Mouse (Mus musculus): ENCODE measurements around the gene Rbm47. TPM values are rescaled to one million over a fixed set of nuclear protein-coding genes. Genes with fewer than 3 reads are reported as not detected.

Rbm47 gene
- total RNA-seq, 4 experiments from 2014 or later: 0.27 to 1.8 (median 0.63) TPM

DNA sequence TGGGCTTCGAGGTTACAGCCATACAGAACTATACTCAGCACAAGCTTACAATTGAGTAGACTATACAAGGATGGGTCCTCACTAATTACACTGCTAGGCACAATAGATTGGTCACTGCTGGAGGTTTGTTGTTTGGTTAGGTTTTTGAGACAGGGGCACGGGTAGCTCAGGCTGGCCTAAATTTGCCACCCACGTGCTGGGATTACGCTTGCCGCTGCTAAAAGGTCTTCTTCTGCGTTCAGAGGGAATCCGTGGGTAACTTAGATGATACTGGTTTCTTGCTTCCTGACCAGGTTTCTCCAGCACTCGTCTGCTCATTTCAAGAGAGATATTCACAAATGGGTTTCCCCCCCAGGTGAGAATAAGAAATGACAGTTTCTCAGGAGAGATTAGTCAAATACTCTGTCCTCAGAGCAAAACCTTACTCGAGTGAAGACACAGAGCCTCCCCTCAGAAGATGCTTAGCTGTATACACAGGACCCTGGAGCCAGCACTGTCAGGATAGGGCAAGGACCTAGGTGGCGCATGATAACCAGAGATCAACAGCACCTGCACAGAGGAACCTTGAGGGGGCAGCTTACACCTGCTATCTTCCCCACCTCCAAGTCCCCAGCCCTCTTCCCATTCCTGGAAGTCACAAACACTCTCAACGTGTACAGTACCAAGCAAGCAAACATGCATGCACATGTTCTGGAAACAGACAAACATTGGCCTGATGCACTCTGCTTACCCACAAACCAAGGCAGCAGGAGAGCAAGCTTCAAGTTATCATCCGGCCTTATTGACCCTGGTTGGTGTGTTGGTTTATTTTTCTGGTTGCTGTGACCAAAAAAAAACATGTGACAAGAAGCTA lies 104.6 kb downstream of the Rbm47 start:
- no peak for DNase-seq (ENCODE audit: low spot score in 2 of 2)

DNA sequence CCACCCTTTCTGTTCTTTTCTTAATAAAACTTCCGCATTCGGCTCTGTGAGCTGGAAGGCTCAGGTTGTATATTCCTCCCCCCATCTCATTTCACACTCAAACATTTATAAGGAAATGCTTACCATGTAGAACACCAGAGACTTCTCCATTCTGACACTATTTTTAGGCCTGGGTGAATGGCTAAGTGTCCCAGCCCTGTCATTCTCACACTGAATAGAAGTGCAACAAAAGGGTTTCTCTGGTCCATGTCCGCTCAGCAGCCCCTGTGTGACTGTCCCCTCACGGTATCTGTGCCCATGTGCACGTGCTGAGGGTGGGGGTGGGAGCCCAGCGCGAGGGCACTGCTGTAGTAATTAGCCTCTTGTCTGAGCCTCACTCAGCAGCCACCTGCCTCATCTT lies 105.7 kb downstream of the Rbm47 start:
- DNase-seq (ENCODE audit: low spot score in 2 of 2): no peak

DNA sequence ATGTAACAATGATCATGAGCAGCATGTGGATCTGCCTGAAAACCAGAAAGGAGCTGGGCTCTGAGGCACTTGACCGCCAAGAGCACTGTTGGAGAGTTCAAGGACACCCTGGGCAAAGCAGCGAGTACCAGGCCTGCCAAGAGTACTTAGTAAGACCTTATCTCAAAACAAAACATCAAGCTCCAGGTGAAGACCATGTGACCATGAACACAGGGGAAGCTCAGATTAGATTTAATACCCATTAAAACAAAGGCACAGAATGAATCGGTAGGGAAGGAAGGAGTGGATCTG lies 110.0 kb downstream of the Rbm47 start:
- DNase-seq (ENCODE audit: low spot score in 2 of 2): no peak

DNA sequence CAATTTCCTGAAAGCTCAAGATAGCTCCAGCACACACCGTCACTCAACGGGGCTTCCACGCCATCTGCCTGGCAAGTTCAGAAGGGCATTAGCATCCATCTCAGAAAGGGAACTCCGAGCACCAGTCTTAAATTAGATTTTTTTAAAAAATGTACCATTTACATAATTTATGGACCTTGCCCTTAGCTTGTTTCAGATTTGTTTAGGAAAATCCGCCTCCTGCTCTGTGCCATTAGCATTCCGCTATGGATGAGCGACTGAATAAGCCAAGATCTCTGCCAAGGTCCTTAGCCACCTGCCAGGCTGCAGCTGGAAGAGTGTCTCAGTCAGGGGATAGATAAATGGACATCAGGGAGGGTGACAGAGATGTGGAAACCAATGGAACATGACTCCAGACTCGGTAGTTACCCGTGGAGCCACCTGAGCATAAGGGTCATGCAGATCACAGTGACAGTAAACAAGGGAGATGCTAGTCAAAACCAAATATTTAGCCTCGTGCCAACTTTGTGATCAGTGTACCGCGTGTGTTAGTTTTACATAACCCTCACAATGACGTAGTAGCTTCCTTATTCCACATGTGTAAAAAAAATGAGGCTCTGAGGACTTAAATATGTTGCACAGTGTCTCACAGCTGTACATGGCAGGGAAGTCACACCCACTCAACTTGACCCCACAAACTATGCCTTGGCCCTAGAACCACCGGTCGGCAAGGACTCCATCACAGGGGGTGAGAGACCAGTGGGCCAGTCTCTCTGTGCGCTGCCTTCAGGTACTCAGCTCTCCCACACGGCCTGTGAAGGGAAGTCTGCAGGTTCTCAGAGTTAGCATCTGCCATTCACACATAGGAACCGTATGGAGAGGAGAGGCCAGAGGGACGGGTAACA lies 110.6 kb downstream of the Rbm47 start:
- no peak for DNase-seq (ENCODE audit: low spot score in 2 of 2)

DNA sequence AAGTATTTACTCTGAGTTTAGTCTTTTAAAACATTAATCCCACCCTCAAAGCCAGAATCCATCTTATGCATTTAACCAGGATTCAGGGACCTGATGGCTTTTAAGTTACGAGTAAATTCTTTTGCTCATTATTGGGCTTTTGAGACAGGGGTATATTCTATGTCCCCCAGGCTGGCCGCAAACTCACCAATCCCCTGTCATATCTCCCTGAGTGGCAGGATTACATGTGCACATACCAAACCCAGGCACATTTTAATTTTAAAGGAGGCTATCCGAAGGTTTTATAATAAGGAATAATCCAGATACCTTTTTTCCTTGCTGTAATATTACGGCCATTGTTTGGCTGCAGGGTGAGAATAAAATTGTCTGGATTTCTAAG lies 111.3 kb downstream of the Rbm47 start:
- no peak for DNase-seq (ENCODE audit: low spot score in 2 of 2)

DNA sequence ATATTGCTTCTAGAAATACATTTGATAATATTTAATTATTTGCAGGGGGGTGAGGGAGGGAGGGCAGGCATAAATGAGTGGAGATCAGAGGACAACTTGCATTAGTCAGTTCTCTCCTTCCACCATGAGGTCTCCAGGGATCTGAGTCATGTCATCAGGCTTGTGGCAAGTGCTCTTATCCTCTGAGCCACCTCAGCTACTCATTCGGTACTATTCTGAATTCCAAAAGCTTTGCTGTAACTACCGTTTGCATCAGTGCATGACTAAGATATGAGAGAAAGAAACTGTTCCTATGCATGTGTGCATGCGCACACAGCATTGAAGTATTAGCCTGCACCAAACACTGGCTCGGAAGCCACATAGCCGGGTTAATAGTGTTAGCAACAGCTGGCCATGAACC lies 114.1 kb downstream of the Rbm47 start:
- no peak for DNase-seq (ENCODE audit: low spot score in 2 of 2)

DNA sequence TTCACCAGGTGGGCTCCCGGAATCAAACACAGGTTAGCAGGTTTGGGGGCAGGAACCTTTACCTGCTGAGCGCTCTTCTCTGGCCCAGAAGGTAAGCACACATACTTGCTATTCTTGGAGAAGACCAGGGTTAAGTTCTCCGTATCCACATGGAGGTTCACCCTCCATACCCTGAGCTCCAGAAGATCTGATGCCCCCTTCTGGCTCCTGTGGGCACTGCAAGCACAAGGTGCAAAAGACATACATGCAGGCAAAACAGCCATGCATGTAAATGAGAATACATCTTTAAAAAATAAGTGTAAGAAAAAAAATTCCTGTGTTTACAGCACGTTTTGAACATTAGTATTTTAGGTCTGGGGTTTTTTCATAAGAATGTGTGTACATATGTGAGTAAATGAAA lies 116.2 kb downstream of the Rbm47 start:
- DNase-seq (ENCODE audit: low spot score in 2 of 2): no peak

DNA sequence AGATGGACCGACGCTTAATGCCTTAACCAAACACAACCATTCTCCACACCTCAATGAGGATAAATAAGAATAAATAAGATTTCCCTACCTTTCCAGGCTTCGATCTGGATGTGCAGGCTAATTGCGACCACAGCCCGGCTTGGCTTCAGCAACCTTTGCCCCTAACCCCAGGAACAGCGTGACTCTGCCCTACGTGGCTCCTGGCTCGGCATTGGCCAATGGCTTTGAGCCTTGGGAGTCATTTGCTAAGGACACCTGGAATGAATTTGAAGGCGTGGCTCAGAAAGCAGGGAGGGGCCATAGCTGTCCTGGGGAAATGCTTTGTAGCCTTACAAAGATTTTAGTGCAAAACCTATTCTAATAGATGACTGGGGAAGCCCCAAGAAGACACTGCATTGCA lies 118.5 kb downstream of the Rbm47 start:
- no peak for DNase-seq (ENCODE audit: low spot score in 2 of 2)

DNA sequence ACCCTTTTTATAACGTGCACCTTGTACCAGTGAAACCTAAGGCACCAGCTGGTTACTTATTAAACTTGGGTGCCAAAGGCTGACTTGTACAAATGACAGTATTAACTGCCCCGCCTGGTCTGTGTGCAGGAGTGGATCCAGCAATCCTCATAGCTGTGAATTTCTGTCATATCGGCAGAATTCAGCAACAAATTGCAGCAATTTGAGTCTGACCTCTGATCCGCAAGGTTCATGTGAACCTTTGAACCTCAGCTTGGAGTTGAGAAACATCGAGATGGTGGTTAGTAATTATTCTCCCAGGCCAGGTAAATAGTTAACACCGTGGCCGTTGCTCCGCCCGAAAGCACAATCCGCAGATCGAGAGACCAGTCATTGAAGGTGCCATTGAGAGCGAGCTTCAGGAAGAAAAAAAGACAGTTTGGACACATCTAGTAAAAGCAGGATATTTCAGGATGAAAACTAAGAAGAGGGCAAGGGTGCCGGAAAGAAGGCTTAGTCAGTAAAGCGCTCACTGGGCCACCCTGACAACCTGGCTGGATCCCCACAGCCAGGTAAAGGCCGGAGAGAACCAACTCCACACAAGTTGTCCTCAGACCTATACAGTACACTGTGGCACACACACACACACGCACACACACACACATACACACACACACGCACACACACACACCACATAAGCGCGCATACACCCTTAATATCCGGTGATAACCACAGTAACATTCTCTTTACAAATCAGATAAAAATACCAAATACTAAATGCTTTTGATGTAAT lies 120.0 kb downstream of the Rbm47 start:
- DNase-seq (ENCODE audit: low spot score in 2 of 2): no peak

DNA sequence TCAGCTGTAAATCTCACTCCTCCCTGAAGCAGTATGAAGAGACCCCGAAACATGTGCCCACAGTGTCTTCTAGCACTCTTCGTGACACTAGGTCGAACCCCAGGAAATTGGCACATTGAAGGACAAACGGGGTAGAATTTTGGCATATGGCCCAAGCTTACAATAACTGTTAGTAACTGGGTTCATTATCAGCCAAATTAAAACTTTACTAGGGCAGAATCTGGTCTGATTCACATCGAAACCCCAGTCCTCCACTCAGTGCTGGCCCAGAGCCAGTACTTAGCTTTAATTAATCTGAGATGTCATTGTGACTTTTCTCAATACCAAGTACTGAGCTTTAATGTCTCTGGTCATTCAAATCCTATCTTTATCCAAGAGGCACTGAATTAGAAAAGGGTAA lies 122.1 kb downstream of the Rbm47 start:
- no peak for DNase-seq (ENCODE audit: low spot score in 2 of 2)

DNA sequence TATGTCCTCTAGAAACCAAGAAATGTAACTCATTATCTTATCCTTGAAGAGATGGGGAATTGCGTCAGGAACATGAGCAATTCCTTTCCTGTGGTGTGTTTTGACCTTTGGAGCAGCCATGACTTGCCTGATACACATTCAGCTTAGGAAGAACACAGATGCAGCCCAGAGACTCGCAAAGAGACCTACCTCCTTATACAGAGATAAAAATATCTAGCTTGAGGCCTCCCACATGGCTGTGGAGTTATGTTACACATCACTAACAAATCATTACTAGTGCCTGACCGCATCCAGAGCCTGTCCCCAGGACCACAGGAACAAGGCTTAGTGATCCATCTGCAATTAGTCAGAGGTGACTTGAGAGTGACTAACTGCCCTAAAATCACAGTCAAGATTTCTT lies 126.6 kb downstream of the Rbm47 start:
- no peak for DNase-seq (ENCODE audit: low spot score in 2 of 2)

DNA sequence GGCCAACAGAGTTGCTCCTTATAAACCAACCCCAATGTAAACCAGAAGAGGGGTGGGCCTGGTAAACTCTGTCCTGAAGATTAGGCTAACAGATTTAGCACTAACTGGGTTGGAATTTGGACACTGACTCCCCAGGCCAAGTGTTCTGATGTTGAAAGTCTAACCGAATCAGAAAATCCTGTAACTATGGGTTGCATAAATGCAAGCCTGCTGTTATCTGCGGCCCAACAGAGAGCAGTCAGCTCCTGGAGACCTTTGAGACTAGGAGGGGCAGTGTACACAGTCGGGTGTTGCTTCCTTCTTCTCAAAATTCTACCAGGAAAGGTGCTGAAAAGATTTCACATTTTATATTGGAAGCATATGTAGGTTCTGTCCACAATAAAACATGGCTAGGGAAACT lies 129.0 kb downstream of the Rbm47 start:
- DNase-seq (ENCODE audit: low spot score in 2 of 2): no peak

DNA sequence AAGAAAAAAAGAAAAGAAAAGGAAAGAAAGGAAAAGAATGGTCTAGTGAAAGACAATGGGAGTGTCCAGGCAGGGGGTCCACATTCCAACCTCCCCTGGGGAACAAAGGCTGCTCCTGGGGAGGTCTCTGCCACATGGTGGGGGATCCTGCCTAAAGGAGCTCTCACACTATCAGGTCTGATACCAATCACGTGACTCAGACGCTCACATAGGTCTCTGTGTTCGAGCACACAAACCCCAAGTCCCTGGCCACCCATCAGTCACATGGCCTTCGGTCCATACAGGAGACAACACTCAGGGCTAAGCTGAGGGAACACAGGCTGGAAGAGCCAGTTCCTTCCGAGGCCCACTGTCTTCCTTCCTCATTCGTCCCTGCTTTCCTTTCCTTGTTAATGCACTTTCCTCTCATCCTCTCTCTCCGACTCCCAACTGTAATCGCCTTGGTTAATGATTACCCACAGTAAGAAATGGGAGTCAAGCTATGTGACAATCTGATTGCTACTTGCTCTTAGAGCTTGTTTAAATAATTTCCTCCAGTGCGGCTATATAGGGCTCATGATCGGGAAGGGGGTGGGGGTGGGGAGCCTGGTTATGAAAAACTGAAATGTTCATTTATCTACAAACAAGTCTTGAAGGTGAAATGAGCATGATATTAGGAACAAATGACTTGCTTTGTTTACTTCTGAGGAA lies 130.1 kb downstream of the Rbm47 start:
- no peak for DNase-seq (ENCODE audit: low spot score in 2 of 2)

DNA sequence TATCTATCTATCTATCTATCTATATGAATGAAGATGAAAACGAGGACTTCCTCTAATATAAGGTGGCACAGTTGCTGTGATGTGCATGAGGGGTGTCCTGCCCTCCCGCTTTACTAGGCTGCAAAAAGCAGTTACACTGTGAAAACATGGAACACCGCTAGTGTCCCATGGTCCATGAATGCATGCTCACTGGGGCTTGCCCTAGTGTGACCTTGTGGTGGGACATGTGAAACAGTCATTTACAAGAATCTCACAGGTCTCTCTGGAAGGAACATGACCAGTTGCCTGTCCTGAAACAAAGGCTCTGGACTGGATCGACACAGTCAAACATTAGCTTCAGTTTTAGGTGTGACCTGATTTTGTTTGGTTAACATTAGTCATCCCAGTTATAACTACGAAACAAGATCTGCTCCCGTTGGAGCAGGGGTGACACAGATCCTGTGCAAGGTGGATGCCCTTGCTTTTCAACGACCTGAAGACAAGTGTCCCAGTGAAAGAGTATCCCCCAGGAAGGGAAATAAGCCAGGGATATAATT lies 132.1 kb downstream of the Rbm47 start:
- DNase-seq (ENCODE audit: low spot score in 2 of 2): no peak

DNA sequence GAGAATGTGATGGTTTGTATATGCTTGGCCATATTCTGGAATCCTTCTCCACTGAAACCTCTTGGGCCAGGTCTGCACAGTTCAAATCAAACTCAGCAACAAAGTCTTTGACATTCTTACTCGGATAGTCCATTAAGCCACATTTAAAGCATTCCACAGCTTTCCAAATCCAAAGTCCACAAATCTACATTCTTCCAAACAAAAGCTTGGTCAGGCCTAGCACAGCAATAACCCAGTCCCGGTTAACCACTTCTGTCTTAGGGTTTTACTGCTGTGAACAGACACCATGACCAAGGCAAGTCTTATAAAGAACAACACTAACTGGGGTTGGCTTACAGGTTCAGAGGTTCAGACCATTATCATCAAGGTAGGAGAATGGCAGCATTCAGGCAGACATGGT lies 133.1 kb downstream of the Rbm47 start:
- no peak for DNase-seq (ENCODE audit: low spot score in 2 of 2)

DNA sequence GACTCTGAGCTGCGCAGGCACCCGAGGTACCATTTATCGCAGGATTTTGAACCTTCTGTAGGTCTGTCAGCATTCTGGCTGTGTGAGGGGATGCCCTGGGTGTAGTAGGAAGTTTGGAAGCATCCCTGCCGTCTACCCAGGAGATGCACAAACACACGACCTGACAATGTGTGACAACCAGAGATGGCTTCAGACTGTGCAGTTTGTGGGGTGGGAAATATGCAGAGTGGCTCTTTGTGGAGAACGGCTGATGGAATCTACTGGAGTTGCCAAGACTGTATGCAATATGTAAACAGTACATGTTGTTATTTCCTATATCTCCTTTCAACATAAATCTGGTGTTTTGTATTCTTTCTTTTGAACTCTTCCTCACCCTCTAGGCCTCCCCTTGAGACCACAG lies 135.9 kb downstream of the Rbm47 start:
- DNase-seq (ENCODE audit: low spot score in 2 of 2): no peak

DNA sequence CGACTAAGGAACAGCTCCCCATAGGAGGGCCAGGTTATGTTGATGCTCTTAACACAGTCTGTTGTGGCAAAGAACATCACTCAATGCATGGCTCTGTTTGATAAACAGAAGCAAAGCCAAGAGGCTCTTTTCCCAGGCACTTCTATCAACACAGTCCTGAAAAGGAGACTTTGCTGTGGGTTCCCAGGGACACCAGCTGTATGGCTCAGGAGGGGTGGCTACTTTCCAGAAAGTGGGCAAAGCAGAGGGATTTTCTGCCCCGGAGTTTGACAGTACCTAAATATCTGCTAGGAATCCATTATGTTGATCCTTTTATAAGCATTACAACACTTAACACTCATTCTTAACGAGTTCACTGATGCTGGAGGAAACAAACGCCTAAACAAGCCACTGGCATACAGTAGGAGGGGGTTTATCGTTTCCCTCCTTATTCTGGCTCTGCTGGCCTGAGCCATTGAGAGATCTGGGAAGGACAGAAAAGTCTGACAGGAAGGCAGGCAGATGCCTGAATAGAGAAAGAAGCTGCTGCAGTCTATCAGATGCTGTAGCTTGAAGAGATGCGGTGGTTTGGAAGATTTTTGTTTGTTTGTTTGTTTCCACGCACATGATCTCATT lies 136.4 kb downstream of the Rbm47 start:
- no peak for DNase-seq (ENCODE audit: low spot score in 2 of 2)

DNA sequence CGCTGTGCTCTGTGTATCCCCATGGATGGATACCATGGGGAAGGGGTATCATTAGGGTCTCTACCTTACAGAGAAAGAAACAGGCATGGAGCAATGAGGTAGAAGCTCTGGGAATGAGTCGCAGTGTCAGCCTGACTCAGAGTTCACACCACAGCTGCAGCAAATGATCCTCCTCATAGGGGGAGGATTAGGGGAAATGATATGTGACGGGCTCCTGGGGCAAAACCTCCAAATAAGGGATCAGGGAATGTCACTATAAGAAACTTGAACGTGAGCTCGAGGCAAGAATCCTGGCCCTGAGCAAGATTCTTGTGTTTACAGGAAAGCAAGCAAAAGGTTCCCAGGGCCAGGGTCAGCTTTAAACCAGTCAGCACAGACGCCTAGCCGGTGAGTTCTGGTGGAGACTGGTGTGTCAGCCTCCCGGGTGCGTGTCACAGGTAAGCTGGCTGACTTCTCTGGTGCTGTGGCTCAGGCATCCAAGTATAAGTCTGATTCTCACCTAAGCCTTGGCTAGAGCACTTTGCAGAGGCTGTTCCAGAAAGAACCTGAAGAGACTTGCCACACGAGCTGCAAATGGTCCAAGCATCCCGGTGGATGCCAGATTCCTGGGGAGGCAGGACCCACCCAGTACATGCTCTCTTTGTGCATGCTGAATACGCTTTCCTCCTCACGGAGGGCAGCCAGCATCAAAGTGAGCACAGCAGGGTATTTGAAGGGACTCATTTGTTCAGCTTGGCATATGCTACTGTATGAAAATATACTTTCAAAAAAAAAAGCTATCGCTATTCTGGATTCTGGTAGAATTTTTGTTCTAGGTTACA lies 138.3 kb downstream of the Rbm47 start:
- no peak for DNase-seq (ENCODE audit: low spot score in 2 of 2)

DNA sequence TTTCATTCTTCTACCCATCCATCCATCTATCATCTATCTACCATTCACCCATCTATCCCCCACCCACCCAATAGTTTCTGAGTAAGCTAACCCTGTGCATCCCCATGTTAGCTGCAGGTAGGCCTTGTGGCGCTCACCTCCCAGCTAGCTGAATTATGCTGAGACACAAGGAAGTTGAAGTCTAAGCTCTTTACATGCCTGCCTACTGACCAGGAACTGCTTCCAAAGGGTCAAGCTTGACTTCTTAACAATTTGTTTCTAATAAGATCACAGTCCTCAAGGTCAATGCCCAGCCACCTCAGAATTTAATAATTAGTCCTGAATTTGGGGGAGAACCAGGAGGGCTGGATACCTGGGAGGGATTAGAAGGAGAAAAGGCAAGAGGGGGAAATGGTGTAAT lies 140.1 kb downstream of the Rbm47 start:
- no peak for DNase-seq (ENCODE audit: low spot score in 2 of 2)

DNA sequence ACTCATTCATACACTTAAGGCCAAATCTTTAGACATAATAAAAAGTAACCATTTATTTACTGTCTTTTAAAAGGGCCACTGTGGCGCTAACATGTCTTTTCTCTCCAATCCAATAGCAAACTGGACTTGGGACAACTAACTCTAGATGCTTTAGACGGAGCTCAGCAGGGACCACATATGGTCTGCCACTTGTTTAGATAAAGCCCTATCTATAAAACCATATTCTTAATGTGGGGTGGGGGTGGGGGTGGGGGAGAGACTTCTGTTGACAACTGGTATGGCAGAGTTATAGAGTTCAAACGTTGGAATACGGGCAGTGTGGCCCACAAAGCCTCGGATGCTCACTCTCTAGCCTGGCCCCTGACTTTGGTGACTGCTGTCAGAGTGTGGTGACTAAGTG lies 141.2 kb downstream of the Rbm47 start:
- DNase-seq (ENCODE audit: low spot score in 2 of 2): no peak

All from gastrocnemius, adult 8-10 months (tissue).